Comparison of ENCODE assay signal across 8 mouse cellular contexts in genomic region chr19:7057722-7058207, GRCm38 (mm10). TPM values are rescaled to one million over a fixed set of nuclear protein-coding genes. Genes with fewer than 3 reads are reported as not detected.
A peak's percentile ranks its signal among the peaks of the same experiment; 100 is the strongest.
DNase-seq lines count a peak whose midpoint lies in the region; ATAC-seq lines count a peak whose summit lies in the region.

No protein-coding gene starts in this region.

- intact Hi-C loops in gastrocnemius, postnatal 14 days (cut with DNase I; ENCODE audit: low total_unique reads) = no loop called here

- H3K4me3 ChIP-seq in megakaryocyte, embryonic 14.5 days (replicated peaks) = peak overlapping the region; percentile 94

- ATAC-seq in inflammation-experienced regulatory T-cells, adult 6 months = peak; percentile 58

- peaks cover 44% of the 10 kb centered on the region for H3K4me1 ChIP-seq in megakaryocyte, embryonic 14.5 days

- H3K27me3 ChIP-seq in megakaryocyte, embryonic 14.5 days (replicated peaks) = peaks cover 29% of the 10 kb centered on the region

- no peaks in the 10 kb centered on the region for H3K36me3 ChIP-seq in megakaryocyte, embryonic 14.5 days (replicated peaks; ENCODE audit: low read length)

- peak; percentile 92 to 96 for DNase-seq in adrenal gland, adult (ENCODE audit: inconsistent age in 2 of 2, low spot score in 1 of 2)
- peak; percentile 96 for DNase-seq in embryo, embryonic 10.5 days (ENCODE audit: low spot score)
- peak; percentile 91 for DNase-seq in gastrocnemius, postnatal 14 days
- peak; percentile 61 to 69 for DNase-seq in left cerebral cortex, adult 9 months (ENCODE audit: low spot score in 2 of 2)
- peak; percentile 81 to 82 for DNase-seq in right cerebral cortex, postnatal 10 days (ENCODE audit: low spot score in 2 of 2)
- peak; percentile 75 for DNase-seq in urinary bladder, postnatal 25 days (ENCODE audit: low spot score)

- H3K9me3 ChIP-seq in megakaryocyte, embryonic 14.5 days = no peaks in the 10 kb centered on the region

RNA-seq across cellular contexts. Expression of gene Macrod1, which starts 1.2 kb away (rescaled TPM):
- total RNA-seq in gastrocnemius, postnatal 14 days (2021) = 100 to 1,000 TPM; 187 to 192 TPM
- polyA plus RNA-seq in inflammation-experienced regulatory T-cells, adult 6 months (2017; shearing (Covaris generic)) = 1 to 10 TPM in 2 of 3 experiments, under 1 TPM in 1; 0.99 to 3.1 (median 1.8) TPM
- polyA plus RNA-seq in megakaryocyte, embryonic 14.5 days (2012; ENCODE audit: insufficient read depth, low replicate concordance) = 9.2 and 14.0 TPM in 2 replicates

RNA-seq across cellular contexts. Expression of gene Stip1, which starts 18.0 kb away (rescaled TPM):
- total RNA-seq in gastrocnemius, postnatal 14 days (2021) = 10 to 100 TPM; 80.3 to 92.4 TPM
- polyA plus RNA-seq in inflammation-experienced regulatory T-cells, adult 6 months (2017; shearing (Covaris generic)) = 100 to 1,000 TPM; 104 to 160 (median 120) TPM
- 29.9 and 116 TPM in 2 replicates for polyA plus RNA-seq in megakaryocyte, embryonic 14.5 days (2012; ENCODE audit: insufficient read depth, low replicate concordance)

RNA-seq across cellular contexts. Expression of gene Fermt3, which starts 38.5 kb away (rescaled TPM):
- total RNA-seq in gastrocnemius, postnatal 14 days (2021) = 1 to 10 TPM; 2.0 to 2.2 TPM
- 100 to 1,000 TPM; 253 to 288 (median 257) TPM for polyA plus RNA-seq in inflammation-experienced regulatory T-cells, adult 6 months (2017; shearing (Covaris generic))
- 5,058 and 7,219 TPM in 2 replicates for polyA plus RNA-seq in megakaryocyte, embryonic 14.5 days (2012; ENCODE audit: insufficient read depth, low replicate concordance)

RNA-seq across cellular contexts. Expression of gene Flrt1, which starts 47.8 kb away (rescaled TPM):
- total RNA-seq in gastrocnemius, postnatal 14 days (2021) = under 1 TPM; 0.27 to 0.51 TPM
- polyA plus RNA-seq in inflammation-experienced regulatory T-cells, adult 6 months (2017; shearing (Covaris generic)) = under 1 TPM in 1 of 3 experiments, not detected in 2; 0.20 TPM
- polyA plus RNA-seq in megakaryocyte, embryonic 14.5 days (2012; ENCODE audit: insufficient read depth, low replicate concordance) = not detected in 2 replicates

Comparison
In these comparisons a context has a peak if more than half of its experiments do, and no peak if none do; other contexts are left out.
1. Peak in every context shown above with its lines: DNase-seq, ATAC-seq and H3K4me3 ChIP-seq.
2. RNA of gene Fermt3, which starts 38.5 kb away (polyA plus RNA-seq): 5,058 to 7,219 TPM in megakaryocyte, embryonic 14.5 days; 253 to 288 TPM in inflammation-experienced regulatory T-cells, adult 6 months; every median in the first group is over 10 times any median in the second.